Mouse (Mus musculus): ENCODE data around the gene Rpl23. TPM values are rescaled to one million over a fixed set of nuclear protein-coding genes. Genes with fewer than 3 reads are reported as not detected.

The Rpl23 gene
- polyA plus RNA-seq, 1 experiment from 2014 or later, result 426 TPM

DNA sequence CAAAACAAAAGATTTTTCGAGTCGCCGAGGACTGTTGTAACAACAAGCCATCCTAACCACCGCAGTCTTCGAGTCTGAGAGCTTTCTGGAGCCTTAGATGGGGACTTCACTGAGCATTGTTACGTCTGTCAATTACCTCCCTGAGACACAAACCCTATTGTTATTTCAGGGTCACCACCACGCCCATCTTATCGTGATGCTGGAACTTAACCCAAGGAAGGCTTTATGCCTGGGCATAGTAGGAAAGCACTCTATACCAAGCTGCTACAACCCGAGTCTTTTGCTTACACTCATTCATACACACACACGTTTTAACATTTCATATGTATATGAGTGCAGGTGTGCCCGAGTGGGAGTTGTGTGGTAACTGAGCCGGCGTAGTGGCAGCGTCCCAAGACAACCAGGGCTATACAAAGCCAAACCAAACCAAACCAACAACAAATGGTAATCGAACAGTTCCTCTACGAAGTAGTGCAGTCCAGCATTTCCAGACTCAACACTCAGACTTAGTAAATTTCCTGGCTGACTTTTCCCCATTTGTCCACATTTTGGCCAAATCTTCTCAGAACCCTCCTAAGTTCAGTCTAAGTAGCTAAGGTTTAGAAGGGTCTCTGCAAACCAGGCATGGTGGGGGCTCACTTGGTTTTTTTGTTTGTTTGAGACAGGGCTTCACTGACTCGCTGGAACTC lies 6.3 kb downstream of the Rpl23 start, which contains the start of gene 1700001P01Rik:
Gene 1700001P01Rik (minus strand): TSS at position 111 of the 689 bp plus-strand sequence.
- Histone ChIP-seq H3K4me1 (peaks cover 21% of the 10 kb centered on the region), H3K27me3 (no peaks in the 10 kb centered on the region), H3K4me2 (no peak within 1 kb of the TSS), H3K9ac (no peak within 1 kb of the TSS), H3K36me3 (replicated peaks) (peaks cover 55% of the 10 kb centered on the region), H3K27ac (no peak within 1 kb of the TSS), H3K4me3 (replicated peaks) (no peak within 1 kb of the TSS), H3K9me3 (no peaks in the 10 kb centered on the region)
- no peak for ATAC-seq (ENCODE audit: low FRiP score)
- WGBS, result 46% methylated on average over 17 of the region's 17 CpGs

- Histone ChIP-seq H3K4me2 (no peak overlapping the region), H3K36me3 (replicated peaks) (peaks cover 47% of the 10 kb centered on the region), H3K9me3 (no peaks in the 10 kb centered on the region), H3K9ac (no peak overlapping the region), H3K4me3 (replicated peaks) (no peak overlapping the region), H3K4me1 (peaks cover 13% of the 10 kb centered on the region), H3K27ac (no peak overlapping the region), H3K27me3 (no peaks in the 10 kb centered on the region)
- 80% methylated on average over 13 of the region's 13 CpGs for WGBS
- ATAC-seq (ENCODE audit: low FRiP score), result no peak
These were observed 7.1 kb downstream of the Rpl23 start for GRCm38 (mm10) chr11:97775186-97775585.

- Histone ChIP-seq H3K9me3 (no peaks in the 10 kb centered on the region), H3K27me3 (no peaks in the 10 kb centered on the region), H3K4me1 (peaks cover 7% of the 10 kb centered on the region; the same call in 1 of the 2 replicates), H3K4me3 (replicated peaks) (no peak overlapping the region), H3K36me3 (replicated peaks) (peaks cover 12% of the 10 kb centered on the region), H3K4me2 (no peak overlapping the region), H3K9ac (no peak overlapping the region), H3K27ac (no peak overlapping the region)
- whole genome bisulfite sequencing, result 83% methylated on average over 14 of the region's 14 CpGs
- no peak for ATAC-seq (ENCODE audit: low FRiP score)
These were observed 10.8 kb downstream of the Rpl23 start for GRCm38 (mm10) chr11:97771410-97771809.

GRCm38 (mm10) chr11:97769704-97770103 lies 12.5 kb downstream of the Rpl23 start:
- no peak overlapping the region for H3K4me3 ChIP-seq (replicated peaks)
- no peak overlapping the region for H3K9ac ChIP-seq
- 47% methylated on average over 2 of the region's 2 CpGs for WGBS
- no peak overlapping the region for H3K4me2 ChIP-seq
- H3K4me1 ChIP-seq, result peaks cover 17% of the 10 kb centered on the region
- H3K27ac ChIP-seq, result no peak overlapping the region
- no peaks in the 10 kb centered on the region for H3K27me3 ChIP-seq
- no peaks in the 10 kb centered on the region for H3K9me3 ChIP-seq
- H3K36me3 ChIP-seq (replicated peaks), result no peaks in the 10 kb centered on the region
- ATAC-seq (ENCODE audit: low FRiP score), result no peak

GRCm38 (mm10) chr11:97766154-97766881 lies 15.9 kb downstream of the Rpl23 start, which contains the start of gene Cwc25:
Cwc25 (minus strand) TSS chr11:97766556.
- Histone ChIP-seq H3K27me3 (no peaks in the 10 kb centered on the region), H3K4me2 (peak within 1 kb of the TSS; percentile 92), H3K4me1 (peaks cover 21% of the 10 kb centered on the region), H3K9me3 (no peaks in the 10 kb centered on the region), H3K9ac (peak within 1 kb of the TSS; percentile 92), H3K36me3 (replicated peaks) (peaks cover 28% of the 10 kb centered on the region), H3K27ac (peak within 1 kb of the TSS; percentile 85), H3K4me3 (replicated peaks) (peak within 1 kb of the TSS; percentile 92)
- peak; percentile 93 for ATAC-seq (ENCODE audit: low FRiP score)
- 1% methylated on average over 38 of the region's 38 CpGs for WGBS

DNA sequence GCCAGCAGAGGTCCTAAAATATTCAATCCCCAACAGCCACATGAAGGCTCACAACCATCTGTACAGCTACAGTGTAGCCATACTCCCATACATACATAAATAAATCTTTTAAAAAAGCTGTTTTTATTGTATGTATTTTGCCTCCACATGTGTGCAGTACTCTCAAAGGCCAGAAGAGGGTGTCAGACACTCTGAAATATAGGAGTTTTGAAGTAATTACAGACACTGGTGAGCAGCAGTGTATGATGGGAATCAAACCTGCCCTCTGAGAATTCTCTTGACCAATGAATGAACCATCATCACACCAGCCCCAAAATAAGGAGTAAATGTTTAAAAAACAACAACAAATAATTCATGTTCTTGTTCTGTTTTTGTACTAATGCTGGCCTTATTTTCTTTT lies 20.6 kb downstream of the Rpl23 start:
- H3K36me3 ChIP-seq (replicated peaks), result peaks cover 63% of the 10 kb centered on the region
- H3K27me3 ChIP-seq, result no peaks in the 10 kb centered on the region

DNA sequence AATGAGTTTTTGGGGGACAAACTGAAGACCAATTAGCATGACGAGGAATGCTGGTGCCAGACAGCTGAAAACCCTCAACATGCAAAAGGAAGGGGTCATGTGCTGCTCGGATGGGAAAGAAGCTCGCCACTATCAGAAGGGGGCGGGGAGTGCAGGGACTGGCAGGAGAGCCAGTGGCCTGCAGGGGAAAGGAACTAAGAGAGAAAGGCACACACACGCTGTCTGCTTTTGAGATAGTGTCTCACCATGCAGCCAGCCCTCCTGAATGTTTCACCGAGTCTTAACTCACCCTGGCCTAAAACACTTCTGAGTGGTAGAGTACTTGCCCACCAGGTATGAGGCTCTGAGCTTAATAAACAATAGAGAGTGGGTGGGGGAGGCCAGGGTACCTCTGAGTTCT lies 23.3 kb downstream of the Rpl23 start:
- Histone ChIP-seq H3K27me3 (no peaks in the 10 kb centered on the region), H3K36me3 (replicated peaks) (peaks cover 78% of the 10 kb centered on the region), H3K9me3 (no peaks in the 10 kb centered on the region), H3K27ac (no peak overlapping the region), H3K4me2 (no peak overlapping the region), H3K9ac (no peak overlapping the region), H3K4me3 (replicated peaks) (no peak overlapping the region), H3K4me1 (no peaks in the 10 kb centered on the region)
- WGBS, result 90% methylated on average over 6 of the region's 6 CpGs
- ATAC-seq (ENCODE audit: low FRiP score), result no peak

More for the DNA sequence above, 20.6 kb downstream of the Rpl23 start:
- Histone ChIP-seq H3K4me3 (replicated peaks) (no peak overlapping the region), H3K4me1 (peaks cover 18% of the 10 kb centered on the region), H3K9me3 (no peaks in the 10 kb centered on the region), H3K9ac (no peak overlapping the region), H3K27ac (no peak overlapping the region), H3K4me2 (no peak overlapping the region)
- ATAC-seq (ENCODE audit: low FRiP score), result no peak

DNA sequence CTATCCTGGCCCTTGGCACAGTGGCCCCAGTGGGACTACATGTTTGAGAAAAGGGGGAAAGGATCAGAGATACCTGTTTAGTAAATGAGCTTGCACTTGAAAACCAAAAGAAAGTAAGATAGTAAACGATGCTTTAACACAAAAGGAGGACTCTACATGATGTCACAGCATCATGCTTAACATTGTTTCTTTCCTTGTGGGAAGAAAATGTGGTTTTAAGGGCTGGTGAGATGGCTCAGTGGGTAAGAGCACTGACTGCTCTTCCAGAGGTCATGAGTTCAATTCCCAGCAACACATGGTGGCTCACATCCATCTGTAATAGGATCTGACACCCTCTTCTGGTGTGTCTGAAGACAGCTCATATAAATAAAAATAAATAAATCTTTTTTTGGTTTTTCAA lies 24.1 kb downstream of the Rpl23 start:
- Histone ChIP-seq H3K4me2 (no peak overlapping the region), H3K27me3 (no peaks in the 10 kb centered on the region), H3K4me1 (no peaks in the 10 kb centered on the region), H3K27ac (no peak overlapping the region), H3K4me3 (replicated peaks) (no peak overlapping the region), H3K9me3 (no peaks in the 10 kb centered on the region), H3K9ac (no peak overlapping the region), H3K36me3 (replicated peaks) (peaks cover 80% of the 10 kb centered on the region)
- no peak for ATAC-seq (ENCODE audit: low FRiP score)
- WGBS, result 91% methylated on average over 1 of the region's 1 CpGs

- Histone ChIP-seq H3K4me1 (no peaks in the 10 kb centered on the region), H3K4me2 (no peak overlapping the region), H3K9ac (no peak overlapping the region), H3K27ac (no peak overlapping the region), H3K4me3 (replicated peaks) (no peak overlapping the region), H3K9me3 (no peaks in the 10 kb centered on the region), H3K36me3 (replicated peaks) (peaks cover 86% of the 10 kb centered on the region), H3K27me3 (no peaks in the 10 kb centered on the region)
- WGBS, result 94% methylated on average over 8 of the region's 8 CpGs
- no peak for ATAC-seq (ENCODE audit: low FRiP score)
These were observed 29.0 kb downstream of the Rpl23 start for GRCm38 (mm10) chr11:97753277-97753676.

- no peak overlapping the region for H3K27ac ChIP-seq
- no peak overlapping the region for H3K4me2 ChIP-seq
- H3K9me3 ChIP-seq, result no peaks in the 10 kb centered on the region
- H3K27me3 ChIP-seq, result no peaks in the 10 kb centered on the region
- peaks cover 4% of the 10 kb centered on the region for H3K4me1 ChIP-seq
- no peak overlapping the region for H3K9ac ChIP-seq
- no peak overlapping the region for H3K4me3 ChIP-seq (replicated peaks)
- 91% methylated on average over 5 of the region's 5 CpGs for WGBS
- ATAC-seq (ENCODE audit: low FRiP score), result no peak
- peaks cover 69% of the 10 kb centered on the region for H3K36me3 ChIP-seq (replicated peaks)
These were observed 33.7 kb downstream of the Rpl23 start for GRCm38 (mm10) chr11:97748496-97748895.

DNA sequence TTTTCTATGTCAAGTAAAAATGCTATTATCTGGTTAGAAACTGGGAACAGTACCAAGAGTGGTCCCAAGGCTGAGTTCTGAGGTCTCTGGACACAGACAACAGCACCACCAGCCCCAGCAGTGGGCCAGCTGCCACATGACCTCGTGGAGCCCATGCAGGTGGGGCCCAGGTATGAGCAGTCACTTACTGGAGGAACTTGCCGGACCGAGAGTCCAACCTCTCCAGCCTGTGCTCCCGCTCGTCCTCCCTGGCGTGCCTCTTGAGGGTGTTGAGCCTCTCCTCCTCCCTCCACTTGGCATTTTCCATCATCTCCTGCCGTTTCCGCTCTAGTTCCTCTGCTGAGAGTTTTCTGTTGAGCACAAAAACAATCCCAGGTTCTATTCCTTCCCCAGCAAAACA lies 34.5 kb downstream of the Rpl23 start:
- Histone ChIP-seq H3K36me3 (replicated peaks) (peaks cover 62% of the 10 kb centered on the region), H3K9ac (no peak overlapping the region), H3K4me1 (peaks cover 11% of the 10 kb centered on the region), H3K27ac (no peak overlapping the region), H3K4me3 (replicated peaks) (no peak overlapping the region), H3K4me2 (no peak overlapping the region), H3K27me3 (no peaks in the 10 kb centered on the region), H3K9me3 (no peaks in the 10 kb centered on the region)
- no peak for ATAC-seq (ENCODE audit: low FRiP score)
- WGBS, result 95% methylated on average over 8 of the region's 8 CpGs

- H3K27me3 ChIP-seq, result no peaks in the 10 kb centered on the region
- peaks cover 22% of the 10 kb centered on the region for H3K4me1 ChIP-seq
- no peak overlapping the region for H3K9ac ChIP-seq
- peaks cover 39% of the 10 kb centered on the region for H3K36me3 ChIP-seq (replicated peaks)
- peak overlapping the region; percentile 72 for H3K4me3 ChIP-seq (replicated peaks)
- 12% methylated on average over 13 of the region's 13 CpGs for WGBS
- peak overlapping the region; percentile 78 for H3K4me2 ChIP-seq
- H3K9me3 ChIP-seq, result no peaks in the 10 kb centered on the region
- no peak overlapping the region for H3K27ac ChIP-seq
- ATAC-seq (ENCODE audit: low FRiP score), result no peak; the same call in 1 of the 2 replicates
These were observed 36.9 kb downstream of the Rpl23 start for GRCm38 (mm10) chr11:97745331-97745721.

Data from forebrain, embryonic 12.5 days (tissue).